Mouse (Mus musculus) cerebellum, adult 2 months (tissue): Measurements from ENCODE around the gene Nutm2. TPM values are rescaled to one million over a fixed set of nuclear protein-coding genes. Genes with fewer than 3 reads are reported as not detected.
"Not testable (repeated sequence)": the region's sequence is repeated elsewhere in the genome, so short reads cannot be mapped to it uniquely, and the experiment has no call there.

Experiments
- DNase-seq, 2 experiments: peaks; one replicate each; pipeline ENCODE4 v3.0.0; 2021
- H3K27ac ChIP-seq: fragments of 200-500 bp; 2 replicates; pipeline ENCODE4 v1.5.1; 2012; ENCODE audit warnings: low read length, control low read depth, inconsistent platforms; ENCODE audit not compliant: insufficient read depth
- H3K27me3 ChIP-seq: fragments of 200-500 bp; 2 replicates; pipeline ENCODE4 v1.6.1; 2012; ENCODE audit warnings: inconsistent platforms, mild to moderate bottlenecking, low read length, moderate library complexity; ENCODE audit not compliant: control insufficient read depth, insufficient read depth
- H3K4me1 ChIP-seq: fragments of 200-500 bp; 2 replicates; pipeline ENCODE4 v1.6.1; 2011; ENCODE audit warnings: low read length; ENCODE audit not compliant: control insufficient read depth, insufficient read depth
- H3K4me3 ChIP-seq: fragments of 200-500 bp; replicated peaks from 2 replicates; pipeline ENCODE3; 2011; ENCODE audit warnings: mild to moderate bottlenecking, low read depth, low read length, control low read depth; ENCODE audit not compliant: insufficient read depth
- CTCF ChIP-seq: fragments of 200-500 bp; IDR thresholded peaks from 2 replicates; pipeline ENCODE4 v1.5.1; 2011; ENCODE audit warnings: low read depth, mild to moderate bottlenecking, control low read depth, low read length, moderate library complexity, borderline replicate concordance; ENCODE audit not compliant: insufficient read depth
- POLR2A ChIP-seq: fragments of 200-500 bp; IDR thresholded peaks from 2 replicates; pipeline ENCODE4 v1.6.1; 2011; ENCODE audit warnings: low read length, control low read depth, borderline replicate concordance; ENCODE audit not compliant: insufficient read depth
- WGBS: fragments of 180-500 bp; shearing (Covaris S2); methylation state at CpG from one replicate; pipeline ENCODE4 v1.1.7; 2018; 5-methylcytosine and 5-hydroxymethylcytosine counted together
- polyA plus RNA-seq: library from polyadenylated mRNA; depleted of rRNA; stranded (reverse); fragments of >200 nt; gene quantifications from 2 replicates; pipeline ENCODE4 v1.2.3, GENCODE M21; 2012; rRNA removed

Gene Nutm2
- polyA plus RNA-seq, 1 experiment: not detected

DNA sequence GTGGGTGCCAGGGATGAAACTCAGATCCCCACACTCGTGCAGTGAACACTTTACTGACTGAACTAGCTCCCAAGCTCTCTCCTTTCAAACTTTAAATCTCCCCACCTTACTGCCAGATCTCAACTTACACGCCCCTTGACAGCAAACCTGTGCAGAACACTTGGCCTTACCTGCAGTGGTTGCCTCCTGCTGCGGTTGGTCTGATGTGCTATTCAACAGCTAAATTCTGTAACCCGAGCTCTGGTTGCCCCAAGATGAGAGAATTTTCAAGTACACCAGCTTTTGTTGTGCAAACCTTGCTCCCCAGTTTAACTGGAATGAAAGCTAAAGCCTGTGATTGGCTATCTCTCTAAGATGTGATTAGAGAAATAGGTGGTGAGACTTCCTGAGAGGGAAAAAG is 13.7 kb upstream of the Nutm2 start:
- 45% methylated on average over 4 of the region's 4 CpGs for WGBS

GRCm38 (mm10) chr13:50460433-50460832 is 6.7 kb upstream of the Nutm2 start:
- not testable (repeated sequence) for H3K27ac ChIP-seq, DNase-seq, H3K4me1 ChIP-seq, H3K27me3 ChIP-seq, H3K4me3 ChIP-seq
- WGBS: 51% methylated on average over 2 of the region's 2 CpGs

More for the DNA sequence above, 13.7 kb upstream of the Nutm2 start:
- Histone ChIP-seq H3K4me1 (no peaks in the 10 kb centered on the region), H3K4me3 (no peak overlapping the region), H3K27me3 (no peaks in the 10 kb centered on the region), H3K27ac (no peak overlapping the region)
- no peak for DNase-seq
- TF ChIP-seq POLR2A (no peak), CTCF (no peak)

GRCm38 (mm10) chr13:50464621-50465562 is 2.2 kb upstream of the Nutm2 start:
- Histone ChIP-seq H3K27me3 (no peaks in the 10 kb centered on the region), H3K4me3 (no peak overlapping the region), H3K4me1 (no peaks in the 10 kb centered on the region), H3K27ac (no peak overlapping the region)
- DNase-seq: no peak
- 42% methylated on average over 27 of the region's 27 CpGs for WGBS
- TF ChIP-seq POLR2A: no peak
- no peak for TF ChIP-seq CTCF

DNA sequence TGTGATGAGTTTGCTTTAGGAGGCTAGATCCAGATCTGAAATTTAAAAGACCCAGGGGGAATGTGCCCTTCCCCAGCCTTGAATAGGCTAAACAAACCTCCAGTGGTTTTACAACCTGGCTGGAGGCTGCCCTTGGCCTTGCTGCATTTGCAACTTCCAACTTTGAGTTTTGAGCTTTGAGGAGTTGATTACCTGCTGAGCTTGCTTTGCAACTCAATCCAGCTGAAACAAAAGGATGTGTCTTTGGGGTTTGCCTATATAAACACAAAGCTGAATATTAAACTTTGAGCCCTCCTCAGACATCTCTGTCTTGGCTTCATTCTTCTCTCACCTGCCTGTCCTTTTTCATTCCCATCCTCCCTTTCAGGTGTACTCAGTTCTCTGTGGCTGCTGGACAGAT is 21.4 kb downstream of the Nutm2 start:
- DNase-seq, H3K4me1 ChIP-seq, H3K27ac ChIP-seq, H3K4me3 ChIP-seq, H3K27me3 ChIP-seq: not testable (repeated sequence)

DNA sequence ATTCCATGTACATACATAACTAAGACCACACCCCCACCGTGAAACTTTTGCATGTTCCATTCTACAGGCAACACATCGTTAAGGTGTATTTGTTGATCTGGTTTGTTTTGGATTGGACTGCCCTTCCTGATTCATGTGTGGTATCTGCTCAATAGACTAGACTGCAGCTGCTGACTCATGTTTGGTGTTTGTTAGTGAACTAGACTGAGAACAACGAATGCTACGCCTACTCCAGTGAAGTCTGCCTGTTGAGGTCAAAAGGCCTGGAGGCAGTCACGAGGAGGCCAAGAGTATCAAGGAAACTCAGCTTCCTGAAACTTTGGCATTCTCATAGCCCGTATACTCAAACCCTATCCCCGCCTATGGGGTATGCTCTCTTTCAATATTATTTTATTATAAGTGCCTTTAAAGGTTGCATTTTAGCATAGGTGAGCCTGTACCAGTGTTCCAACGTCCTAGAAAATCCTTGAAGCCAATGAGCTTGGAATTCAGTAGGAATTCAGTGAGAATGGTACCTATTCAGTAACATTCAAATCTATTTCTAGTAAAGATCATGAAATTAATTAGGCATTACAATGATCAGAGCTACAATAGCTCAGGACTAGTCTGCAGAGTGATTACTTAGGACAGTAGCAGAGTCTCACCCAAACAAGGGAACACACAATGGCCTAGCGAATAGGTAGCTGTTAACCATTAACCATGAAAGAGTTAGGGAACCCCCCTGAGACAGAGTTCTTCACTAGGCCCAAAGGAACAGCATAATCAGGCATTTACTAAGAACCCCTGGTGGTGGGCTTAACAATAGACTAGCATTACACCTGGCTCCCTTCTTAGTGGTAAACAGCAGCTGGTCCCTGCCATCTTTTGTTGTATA is 43.6 kb downstream of the Nutm2 start:
- not testable (repeated sequence) for H3K27me3 ChIP-seq, H3K27ac ChIP-seq, DNase-seq, H3K4me3 ChIP-seq, H3K4me1 ChIP-seq
- 83% methylated on average over 9 of the region's 9 CpGs for WGBS

Other genes with a start within 250 kb of the Nutm2 start
- gene Gm906, start 217.0 kb upstream of the Nutm2 start, polyA plus RNA-seq: not detected in 2 replicates
- gene Fbxw17, start 49.4 kb upstream of the Nutm2 start, polyA plus RNA-seq: 23.7 and 24.3 TPM in 2 replicates
- not detected in 2 replicates for gene Gm47429, start 23.4 kb upstream of the Nutm2 start, polyA plus RNA-seq
- not detected in 2 replicates for gene Gm904, start 175.9 kb downstream of the Nutm2 start, polyA plus RNA-seq
- gene Gm8765, start 231.0 kb downstream of the Nutm2 start, polyA plus RNA-seq: not detected in 2 replicates